Mouse (Mus musculus): ENCODE measurements around the gene St6galnac3. TPM values are rescaled to one million over a fixed set of nuclear protein-coding genes. Genes with fewer than 3 reads are reported as not detected.

St6galnac3 gene
- polyA plus RNA-seq, 1 experiment from 2014 or later: 25.6 TPM

GRCm38 (mm10) chr3:153241134-153241533, 483.8 kb downstream of the St6galnac3 start:
- H3K27me3 ChIP-seq (ENCODE audit: control insufficient read depth, insufficient read depth, low read length): no peaks in the 10 kb centered on the region
- no peak overlapping the region for H3K4me2 ChIP-seq (ENCODE audit: low read depth, low read length)
- H3K4me3 ChIP-seq (ENCODE audit: low read depth, low read length): no peak overlapping the region
- 85% methylated on average over 4 of the region's 4 CpGs for WGBS
- no peaks in the 10 kb centered on the region for H3K36me3 ChIP-seq (ENCODE audit: control insufficient read depth, insufficient read depth, low read length)
- H3K9ac ChIP-seq (replicated peaks; ENCODE audit: low read depth, low read length): no peak overlapping the region
- no peak overlapping the region for H3K27ac ChIP-seq (ENCODE audit: low read depth, low read length)
- no peaks in the 10 kb centered on the region for H3K9me3 ChIP-seq (ENCODE audit: control insufficient read depth, low read length)
- no peak for ATAC-seq (ENCODE audit: low read depth)
- H3K4me1 ChIP-seq (ENCODE audit: control insufficient read depth, insufficient read depth, low read length): no peaks in the 10 kb centered on the region

- Histone ChIP-seq H3K9me3 (ENCODE audit: control insufficient read depth, low read length) (no peaks in the 10 kb centered on the region), H3K4me3 (ENCODE audit: low read depth, low read length) (no peak overlapping the region), H3K36me3 (ENCODE audit: control insufficient read depth, insufficient read depth, low read length) (no peaks in the 10 kb centered on the region), H3K4me2 (ENCODE audit: low read depth, low read length) (no peak overlapping the region), H3K9ac (replicated peaks; ENCODE audit: low read depth, low read length) (no peak overlapping the region), H3K27me3 (ENCODE audit: control insufficient read depth, insufficient read depth, low read length) (no peaks in the 10 kb centered on the region), H3K4me1 (ENCODE audit: control insufficient read depth, insufficient read depth, low read length) (no peaks in the 10 kb centered on the region), H3K27ac (ENCODE audit: low read depth, low read length) (no peak overlapping the region)
- WGBS: 69% methylated on average over 4 of the region's 4 CpGs
- no peak for ATAC-seq (ENCODE audit: low read depth)
These were observed 484.6 kb downstream of the St6galnac3 start for GRCm38 (mm10) chr3:153240366-153240765.

- WGBS: 86% methylated on average over 10 of the region's 10 CpGs
- H3K9me3 ChIP-seq (ENCODE audit: control insufficient read depth, low read length): no peaks in the 10 kb centered on the region
- no peak for ATAC-seq (ENCODE audit: low read depth)
- no peaks in the 10 kb centered on the region for H3K4me1 ChIP-seq (ENCODE audit: control insufficient read depth, insufficient read depth, low read length)
- H3K27ac ChIP-seq (ENCODE audit: low read depth, low read length): no peak overlapping the region
- no peaks in the 10 kb centered on the region for H3K27me3 ChIP-seq (ENCODE audit: control insufficient read depth, insufficient read depth, low read length)
- no peak overlapping the region for H3K4me2 ChIP-seq (ENCODE audit: low read depth, low read length)
- H3K4me3 ChIP-seq (ENCODE audit: low read depth, low read length): no peak overlapping the region
- H3K36me3 ChIP-seq (ENCODE audit: control insufficient read depth, insufficient read depth, low read length): no peaks in the 10 kb centered on the region
- no peak overlapping the region for H3K9ac ChIP-seq (replicated peaks; ENCODE audit: low read depth, low read length)
These were observed 486.6 kb downstream of the St6galnac3 start for GRCm38 (mm10) chr3:153238381-153238780.

GRCm38 (mm10) chr3:153236262-153236661, 488.7 kb downstream of the St6galnac3 start:
- H3K9me3 ChIP-seq (ENCODE audit: control insufficient read depth, low read length): no peaks in the 10 kb centered on the region
- no peak overlapping the region for H3K4me3 ChIP-seq (ENCODE audit: low read depth, low read length)
- no peak overlapping the region for H3K27ac ChIP-seq (ENCODE audit: low read depth, low read length)
- H3K4me1 ChIP-seq (ENCODE audit: control insufficient read depth, insufficient read depth, low read length): no peaks in the 10 kb centered on the region
- ATAC-seq (ENCODE audit: low read depth): no peak
- 91% methylated on average over 9 of the region's 9 CpGs for WGBS
- H3K9ac ChIP-seq (replicated peaks; ENCODE audit: low read depth, low read length): no peak overlapping the region
- no peak overlapping the region for H3K4me2 ChIP-seq (ENCODE audit: low read depth, low read length)
- H3K36me3 ChIP-seq (ENCODE audit: control insufficient read depth, insufficient read depth, low read length): no peaks in the 10 kb centered on the region
- no peaks in the 10 kb centered on the region for H3K27me3 ChIP-seq (ENCODE audit: control insufficient read depth, insufficient read depth, low read length)

- Histone ChIP-seq H3K36me3 (ENCODE audit: control insufficient read depth, insufficient read depth, low read length) (no peaks in the 10 kb centered on the region), H3K9ac (replicated peaks; ENCODE audit: low read depth, low read length) (no peak overlapping the region), H3K4me2 (ENCODE audit: low read depth, low read length) (no peak overlapping the region), H3K9me3 (ENCODE audit: control insufficient read depth, low read length) (no peaks in the 10 kb centered on the region), H3K27ac (ENCODE audit: low read depth, low read length) (no peak overlapping the region), H3K27me3 (ENCODE audit: control insufficient read depth, insufficient read depth, low read length) (no peaks in the 10 kb centered on the region), H3K4me3 (ENCODE audit: low read depth, low read length) (no peak overlapping the region), H3K4me1 (ENCODE audit: control insufficient read depth, insufficient read depth, low read length) (no peaks in the 10 kb centered on the region)
- ATAC-seq (ENCODE audit: low read depth): no peak
- 85% methylated on average over 10 of the region's 10 CpGs for WGBS
These were observed 502.2 kb downstream of the St6galnac3 start for GRCm38 (mm10) chr3:153222611-153223402.

- Histone ChIP-seq H3K9ac (replicated peaks; ENCODE audit: low read depth, low read length) (no peak overlapping the region), H3K27ac (ENCODE audit: low read depth, low read length) (no peak overlapping the region), H3K27me3 (ENCODE audit: control insufficient read depth, insufficient read depth, low read length) (no peaks in the 10 kb centered on the region), H3K4me2 (ENCODE audit: low read depth, low read length) (no peak overlapping the region), H3K4me1 (ENCODE audit: control insufficient read depth, insufficient read depth, low read length) (no peaks in the 10 kb centered on the region), H3K9me3 (ENCODE audit: control insufficient read depth, low read length) (no peaks in the 10 kb centered on the region), H3K4me3 (ENCODE audit: low read depth, low read length) (no peak overlapping the region), H3K36me3 (ENCODE audit: control insufficient read depth, insufficient read depth, low read length) (no peaks in the 10 kb centered on the region)
- 88% methylated on average over 2 of the region's 2 CpGs for WGBS
- ATAC-seq (ENCODE audit: low read depth): no peak
These were observed 505.6 kb downstream of the St6galnac3 start for GRCm38 (mm10) chr3:153219391-153219790.

GRCm38 (mm10) chr3:153208186-153208585, 516.8 kb downstream of the St6galnac3 start:
- no peaks in the 10 kb centered on the region for H3K36me3 ChIP-seq (ENCODE audit: control insufficient read depth, insufficient read depth, low read length)
- no peak for ATAC-seq (ENCODE audit: low read depth)
- H3K4me1 ChIP-seq (ENCODE audit: control insufficient read depth, insufficient read depth, low read length): no peaks in the 10 kb centered on the region
- no peak overlapping the region for H3K4me3 ChIP-seq (ENCODE audit: low read depth, low read length)
- 79% methylated on average over 2 of the region's 2 CpGs for WGBS
- no peaks in the 10 kb centered on the region for H3K9me3 ChIP-seq (ENCODE audit: control insufficient read depth, low read length)
- H3K4me2 ChIP-seq (ENCODE audit: low read depth, low read length): no peak overlapping the region
- H3K9ac ChIP-seq (replicated peaks; ENCODE audit: low read depth, low read length): no peak overlapping the region
- H3K27ac ChIP-seq (ENCODE audit: low read depth, low read length): no peak overlapping the region
- H3K27me3 ChIP-seq (ENCODE audit: control insufficient read depth, insufficient read depth, low read length): no peaks in the 10 kb centered on the region

GRCm38 (mm10) chr3:153204046-153204445, 520.9 kb downstream of the St6galnac3 start:
- H3K9ac ChIP-seq (replicated peaks; ENCODE audit: low read depth, low read length): no peak overlapping the region
- no peak overlapping the region for H3K4me2 ChIP-seq (ENCODE audit: low read depth, low read length)
- no peak overlapping the region for H3K27ac ChIP-seq (ENCODE audit: low read depth, low read length)
- no peaks in the 10 kb centered on the region for H3K27me3 ChIP-seq (ENCODE audit: control insufficient read depth, insufficient read depth, low read length)
- H3K36me3 ChIP-seq (ENCODE audit: control insufficient read depth, insufficient read depth, low read length): no peaks in the 10 kb centered on the region
- H3K4me1 ChIP-seq (ENCODE audit: control insufficient read depth, insufficient read depth, low read length): no peaks in the 10 kb centered on the region
- H3K4me3 ChIP-seq (ENCODE audit: low read depth, low read length): no peak overlapping the region
- ATAC-seq (ENCODE audit: low read depth): no peak
- 90% methylated on average over 5 of the region's 5 CpGs for WGBS
- H3K9me3 ChIP-seq (ENCODE audit: control insufficient read depth, low read length): no peaks in the 10 kb centered on the region

GRCm38 (mm10) chr3:153201835-153202234, 523.1 kb downstream of the St6galnac3 start:
- Histone ChIP-seq H3K36me3 (ENCODE audit: control insufficient read depth, insufficient read depth, low read length) (no peaks in the 10 kb centered on the region), H3K4me2 (ENCODE audit: low read depth, low read length) (no peak overlapping the region), H3K27me3 (ENCODE audit: control insufficient read depth, insufficient read depth, low read length) (no peaks in the 10 kb centered on the region), H3K9me3 (ENCODE audit: control insufficient read depth, low read length) (no peaks in the 10 kb centered on the region), H3K27ac (ENCODE audit: low read depth, low read length) (no peak overlapping the region), H3K4me3 (ENCODE audit: low read depth, low read length) (no peak overlapping the region), H3K4me1 (ENCODE audit: control insufficient read depth, insufficient read depth, low read length) (no peaks in the 10 kb centered on the region), H3K9ac (replicated peaks; ENCODE audit: low read depth, low read length) (no peak overlapping the region)
- WGBS: 94% methylated on average over 10 of the region's 10 CpGs
- no peak for ATAC-seq (ENCODE audit: low read depth)

Data from neural tube, embryonic 14.5 days (tissue).